Mouse (Mus musculus): Measurements from ENCODE around the gene Tmem238.

DNA sequence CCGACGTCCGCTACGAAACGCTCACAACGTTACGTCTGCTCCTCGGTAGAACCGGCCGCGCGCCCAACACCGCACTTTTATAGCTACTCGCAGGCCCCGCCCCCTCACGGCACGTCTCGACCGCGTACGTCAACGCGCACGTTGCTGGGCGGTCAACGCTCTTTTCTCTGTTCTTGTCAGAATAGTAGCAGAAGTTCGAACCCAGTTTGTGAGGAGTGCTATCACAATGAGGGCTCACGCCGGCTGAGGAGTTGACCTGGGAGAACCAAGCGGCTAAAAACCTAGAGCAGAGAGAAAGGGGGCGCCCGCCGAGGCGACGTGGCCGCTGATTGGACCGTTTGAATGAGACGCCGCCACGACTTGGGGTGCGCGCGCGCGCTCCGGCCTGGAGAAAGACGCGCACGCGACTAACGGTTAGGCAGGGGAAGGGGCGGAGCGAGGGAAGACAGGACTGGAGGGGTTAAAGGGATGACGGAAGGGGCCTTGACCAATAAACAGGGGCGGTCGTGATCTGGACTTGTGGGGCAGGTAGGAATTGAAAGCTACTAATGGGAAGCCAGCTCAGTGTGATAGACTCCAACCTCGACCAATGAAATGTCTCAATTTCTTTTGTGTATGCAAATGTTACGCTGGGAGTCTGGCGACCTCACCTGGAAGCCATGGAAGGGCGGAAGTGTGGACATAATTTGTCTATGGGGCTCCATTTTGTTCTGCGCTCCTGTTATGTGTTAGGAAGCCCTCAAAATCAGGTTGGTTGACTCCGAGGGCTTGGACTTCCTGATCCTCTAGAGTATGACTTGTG is 23.0 kb upstream of the Tmem238 start, which contains the start of gene Ube2s:
- TF ChIP-seq POLR2A (IDR thresholded peaks at IDR 0.05; ENCODE audit: borderline replicate concordance, extremely low read depth, insufficient read depth, insufficient read length, poor library complexity, severe bottlenecking) (peak; percentile 50; the same call in 1 of the 2 replicates), CTCF (IDR thresholded peaks at IDR 0.05; ENCODE audit: borderline replicate concordance, extremely low read depth, insufficient read depth, insufficient read length) (no peak)
